Mouse (Mus musculus): ENCODE measurements around the gene Ranbp6. TPM values are rescaled to one million over a fixed set of nuclear protein-coding genes. Genes with fewer than 3 reads are reported as not detected.

Ranbp6 gene
- 43.5 and 46.6 TPM in 2 replicates for polyA plus RNA-seq (2016; fragmentation: Nextera tagmentation; extraction: Ambion mirVana)

DNA sequence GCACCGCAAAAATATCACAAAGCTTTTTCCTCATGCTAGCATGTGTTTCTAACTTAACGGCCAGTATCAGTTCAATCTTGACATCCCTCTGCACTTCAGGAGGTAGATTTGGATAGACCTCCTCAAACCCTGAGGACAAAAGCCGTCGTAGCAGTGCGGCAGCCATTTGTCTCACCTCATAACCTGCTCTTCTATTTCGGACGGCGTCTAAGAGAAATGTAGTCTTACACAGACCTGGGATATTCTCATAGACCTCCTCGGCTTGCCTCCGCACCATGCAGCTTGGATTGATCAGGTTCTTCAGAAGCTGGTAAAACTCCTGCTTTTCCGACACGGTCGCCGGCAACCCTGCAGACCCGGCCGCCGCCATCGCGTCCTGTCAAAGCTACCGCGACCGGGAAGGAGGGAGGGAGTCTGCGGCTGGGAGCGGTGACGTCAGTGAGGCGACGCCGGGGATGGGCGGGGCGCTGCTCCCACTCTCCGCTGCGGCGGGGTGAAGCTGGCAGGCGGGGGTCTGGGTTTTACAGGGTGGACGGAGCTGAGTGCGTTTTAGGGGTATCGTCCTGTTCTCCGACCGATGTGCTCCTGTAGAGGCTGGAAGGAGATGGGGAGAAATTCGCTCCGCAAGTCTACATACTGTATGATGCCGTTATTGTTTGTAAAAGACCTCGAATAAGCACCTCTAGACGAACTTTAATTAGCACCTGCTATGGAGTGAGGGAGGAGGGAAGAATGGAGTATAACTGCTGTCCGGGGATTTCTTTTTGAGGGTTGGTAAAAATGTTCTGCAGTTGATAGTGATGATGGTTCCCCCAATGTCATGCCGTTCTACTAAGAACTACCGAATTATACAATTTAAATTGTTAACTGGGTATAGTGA is at the start of gene Ranbp6:
TSS of gene Ranbp6 (minus strand) at position 394 of the 880 bp plus-strand sequence.
- peak within 1 kb of the TSS; percentile 54 for H3K27ac ChIP-seq (replicated peaks)
- peak within 1 kb of the TSS; percentile 67 for H3K4me2 ChIP-seq (replicated peaks)
- no peaks in the 10 kb centered on the region for H3K9me3 ChIP-seq
- H3K4me1 ChIP-seq = peaks cover 33% of the 10 kb centered on the region
- H3K27me3 ChIP-seq = no peaks in the 10 kb centered on the region
- H3K4me3 ChIP-seq = peak within 1 kb of the TSS; percentile 83
- H3K36me3 ChIP-seq = peaks cover 26% of the 10 kb centered on the region
- peak within 1 kb of the TSS; percentile 78 for H3K9ac ChIP-seq (replicated peaks)
- WGBS = 1% methylated on average over 47 of the region's 47 CpGs
- ATAC-seq (ENCODE audit: low FRiP score, low read depth) = peak; percentile 96

DNA sequence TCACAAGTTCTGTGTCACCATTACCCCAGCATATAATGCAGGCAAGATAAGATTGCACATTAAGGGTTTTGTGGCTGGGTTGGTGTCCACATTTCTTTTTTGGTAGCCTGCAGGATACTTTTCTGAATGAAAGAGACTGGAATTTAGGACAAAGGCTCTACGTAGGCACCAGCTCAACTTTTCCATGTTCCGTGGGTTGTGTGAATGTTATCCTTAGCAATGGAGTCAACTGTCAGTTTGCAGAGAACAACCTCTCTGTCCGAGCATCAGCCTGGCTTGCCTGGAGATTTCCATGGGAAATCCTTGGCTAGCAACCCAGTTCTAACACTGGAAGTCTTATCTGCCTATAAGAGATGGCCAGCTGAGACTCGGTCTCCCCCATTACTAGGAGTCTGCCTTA is 48.0 kb upstream of the Ranbp6 start:
- no peak overlapping the region for H3K9ac ChIP-seq (replicated peaks)
- H3K4me2 ChIP-seq (replicated peaks) = no peak overlapping the region
- H3K27me3 ChIP-seq = no peaks in the 10 kb centered on the region
- no peak overlapping the region for H3K27ac ChIP-seq (replicated peaks)
- ATAC-seq (ENCODE audit: low FRiP score, low read depth) = no peak
- H3K36me3 ChIP-seq = no peaks in the 10 kb centered on the region
- no peak overlapping the region for H3K4me3 ChIP-seq
- no peaks in the 10 kb centered on the region; the same call in 1 of the 2 replicates for H3K4me1 ChIP-seq
- WGBS = 88% methylated on average over 4 of the region's 4 CpGs
- no peaks in the 10 kb centered on the region for H3K9me3 ChIP-seq

DNA sequence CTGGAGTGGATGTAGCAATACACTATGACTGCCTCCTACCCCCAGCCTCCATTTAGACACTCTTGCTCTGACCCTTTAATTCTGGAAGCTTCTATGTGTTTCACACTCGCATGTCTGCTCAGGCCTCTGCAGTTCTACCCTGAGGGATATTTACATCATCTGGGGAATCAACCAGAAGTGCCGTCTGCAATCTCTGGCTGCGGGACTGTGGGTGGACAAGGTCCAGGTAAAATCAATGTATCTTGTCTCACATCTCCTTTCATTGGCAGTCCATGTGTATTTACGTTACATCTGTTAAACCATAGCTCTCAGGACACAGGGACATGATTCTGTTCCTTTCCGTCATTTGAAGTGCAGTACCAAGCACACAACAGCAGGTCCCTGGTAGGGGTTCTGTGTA is 44.5 kb upstream of the Ranbp6 start:
- no peak for ATAC-seq (ENCODE audit: low FRiP score, low read depth)
- no peaks in the 10 kb centered on the region for H3K36me3 ChIP-seq
- H3K4me1 ChIP-seq = no peaks in the 10 kb centered on the region
- no peak overlapping the region for H3K9ac ChIP-seq (replicated peaks)
- no peak overlapping the region for H3K4me3 ChIP-seq
- H3K9me3 ChIP-seq = no peaks in the 10 kb centered on the region
- 94% methylated on average over 5 of the region's 5 CpGs for WGBS
- H3K27ac ChIP-seq (replicated peaks) = no peak overlapping the region
- no peaks in the 10 kb centered on the region for H3K27me3 ChIP-seq
- H3K4me2 ChIP-seq (replicated peaks) = no peak overlapping the region

DNA sequence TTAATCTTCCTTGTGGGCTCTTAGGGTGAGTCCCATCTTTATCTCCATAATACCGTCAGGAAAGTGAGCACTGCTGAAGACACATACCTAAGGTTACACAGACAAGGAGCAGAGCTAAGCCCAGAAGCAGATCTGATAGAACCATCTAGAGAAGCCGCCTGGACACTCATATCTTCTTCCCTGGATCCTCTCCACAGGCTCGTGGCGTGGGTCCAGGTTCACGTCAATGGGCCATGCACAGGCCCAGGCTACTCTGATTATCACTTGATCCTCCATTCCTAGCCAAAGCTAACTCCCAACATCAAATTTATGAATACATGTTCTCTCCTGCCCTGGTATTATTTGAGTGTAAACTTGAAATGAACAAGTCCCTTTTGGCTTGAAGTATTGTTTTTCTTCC is 40.9 kb upstream of the Ranbp6 start:
- H3K27ac ChIP-seq (replicated peaks) = no peak overlapping the region
- no peak for ATAC-seq (ENCODE audit: low FRiP score, low read depth)
- H3K36me3 ChIP-seq = no peaks in the 10 kb centered on the region
- H3K4me3 ChIP-seq = no peak overlapping the region
- 93% methylated on average over 5 of the region's 5 CpGs for WGBS
- H3K4me1 ChIP-seq = no peaks in the 10 kb centered on the region
- no peak overlapping the region for H3K4me2 ChIP-seq (replicated peaks)
- no peaks in the 10 kb centered on the region for H3K27me3 ChIP-seq
- no peak overlapping the region for H3K9ac ChIP-seq (replicated peaks)
- H3K9me3 ChIP-seq = no peaks in the 10 kb centered on the region

DNA sequence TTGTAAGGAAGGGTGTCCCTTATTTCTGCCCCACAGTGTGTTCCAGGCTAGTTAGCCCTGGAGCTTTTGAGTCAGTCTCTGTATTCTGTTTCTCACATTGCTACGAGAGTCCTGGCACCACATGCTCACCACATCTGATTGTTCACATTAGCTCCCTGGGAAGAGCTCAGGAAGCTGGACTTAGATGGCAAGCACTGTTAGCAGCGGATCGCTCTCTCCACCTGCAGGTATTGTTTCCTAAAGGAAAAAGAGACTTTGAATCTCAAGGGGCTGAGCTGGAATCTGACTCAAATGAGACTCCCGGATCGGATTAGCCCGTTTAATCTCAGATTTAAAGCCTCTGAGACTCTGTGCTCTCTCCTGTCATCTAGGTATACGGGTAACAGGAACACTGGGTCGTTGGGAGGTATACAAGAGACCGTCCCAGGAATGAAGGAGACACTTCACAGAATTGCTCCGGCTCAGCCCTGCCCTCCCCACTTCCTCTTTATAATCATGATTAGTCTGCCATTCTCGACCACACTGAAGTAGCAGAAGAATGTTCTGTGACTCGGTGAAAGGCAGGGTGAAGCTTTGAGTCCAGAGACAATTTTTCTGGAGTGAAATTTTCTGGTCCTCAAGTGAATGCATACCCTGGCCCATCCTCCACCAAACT is 38.4 kb upstream of the Ranbp6 start:
- H3K4me1 ChIP-seq = no peaks in the 10 kb centered on the region
- H3K36me3 ChIP-seq = no peaks in the 10 kb centered on the region
- no peak overlapping the region for H3K4me2 ChIP-seq (replicated peaks)
- H3K9me3 ChIP-seq = no peaks in the 10 kb centered on the region
- no peak overlapping the region for H3K4me3 ChIP-seq
- 39% methylated on average over 12 of the region's 12 CpGs for WGBS
- no peak overlapping the region for H3K9ac ChIP-seq (replicated peaks)
- H3K27me3 ChIP-seq = no peaks in the 10 kb centered on the region
- H3K27ac ChIP-seq (replicated peaks) = no peak overlapping the region
- no peak for ATAC-seq (ENCODE audit: low FRiP score, low read depth)

DNA sequence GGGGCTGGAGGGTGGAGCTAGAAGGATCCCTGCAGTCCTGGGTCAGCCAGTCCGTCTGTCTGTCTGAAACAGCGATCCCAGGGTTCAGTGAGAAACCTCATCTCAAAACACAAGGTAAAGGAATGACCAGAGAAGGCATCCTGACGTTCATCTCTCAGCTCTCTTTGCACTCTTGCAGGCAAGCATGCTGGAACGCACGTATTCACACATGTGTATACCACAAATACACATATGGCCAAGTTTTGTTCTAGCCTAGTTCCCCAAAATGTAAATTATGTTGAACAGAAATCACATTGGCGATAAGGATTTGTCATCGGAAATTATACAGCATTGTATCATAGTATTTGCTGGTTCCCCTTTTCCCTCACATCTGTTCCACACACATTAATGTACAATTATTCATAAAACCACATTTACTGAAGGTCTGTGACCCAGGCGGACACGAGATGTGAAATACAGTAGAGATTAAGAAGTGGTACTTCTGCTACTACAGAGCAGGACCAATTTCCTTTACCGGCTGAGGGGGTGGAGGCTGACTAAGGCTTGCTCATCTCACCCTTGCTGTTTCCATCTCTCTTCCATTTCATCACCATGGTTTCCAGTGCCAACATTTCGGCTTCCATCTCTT is 37.3 kb upstream of the Ranbp6 start:
- Histone ChIP-seq H3K27ac (replicated peaks) (no peak overlapping the region), H3K4me1 (no peaks in the 10 kb centered on the region), H3K36me3 (no peaks in the 10 kb centered on the region), H3K4me2 (replicated peaks) (no peak overlapping the region), H3K9me3 (no peaks in the 10 kb centered on the region), H3K27me3 (no peaks in the 10 kb centered on the region), H3K4me3 (no peak overlapping the region), H3K9ac (replicated peaks) (no peak overlapping the region)
- no peak for ATAC-seq (ENCODE audit: low FRiP score, low read depth)
- 85% methylated on average over 11 of the region's 11 CpGs for WGBS

DNA sequence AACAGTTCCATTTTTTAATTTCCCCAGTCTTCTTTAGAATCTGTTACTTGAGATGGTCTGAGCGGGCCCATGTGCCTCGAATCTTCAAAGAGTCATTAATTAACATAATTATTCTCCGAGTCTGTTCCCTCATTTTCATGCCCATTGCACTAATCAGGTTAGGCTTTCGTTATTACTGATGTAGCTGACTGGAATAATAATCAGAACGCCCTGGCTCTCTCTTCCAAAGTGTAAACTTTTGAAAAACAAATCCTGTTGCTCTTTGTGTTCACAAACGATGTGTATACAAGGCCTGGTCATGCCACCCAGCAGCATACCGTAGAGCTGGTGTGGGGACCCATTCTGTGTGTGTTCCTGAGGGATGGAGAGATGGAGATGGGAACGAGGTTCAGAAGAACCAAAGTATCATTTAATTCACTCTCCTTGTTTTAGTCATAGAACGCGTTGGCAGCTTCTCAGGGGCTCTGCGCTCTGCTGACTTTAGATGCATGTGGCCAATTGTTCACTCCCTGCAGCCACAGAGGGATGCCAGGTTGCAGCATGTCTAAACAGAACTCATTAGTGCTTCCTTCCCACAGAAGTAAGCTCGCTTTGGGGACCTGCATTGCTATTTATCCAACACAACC is 31.4 kb upstream of the Ranbp6 start:
- peak; percentile 63; the same call in 1 of the 2 replicates for ATAC-seq (ENCODE audit: low FRiP score, low read depth)
- Histone ChIP-seq H3K27me3 (no peaks in the 10 kb centered on the region), H3K9ac (replicated peaks) (no peak overlapping the region), H3K4me2 (replicated peaks) (no peak overlapping the region), H3K27ac (replicated peaks) (peak overlapping the region; percentile 50; the same call in 1 of the 2 replicates), H3K36me3 (no peaks in the 10 kb centered on the region), H3K4me3 (no peak overlapping the region), H3K4me1 (peaks cover 16% of the 10 kb centered on the region), H3K9me3 (no peaks in the 10 kb centered on the region)
- WGBS = 37% methylated on average over 12 of the region's 12 CpGs

DNA sequence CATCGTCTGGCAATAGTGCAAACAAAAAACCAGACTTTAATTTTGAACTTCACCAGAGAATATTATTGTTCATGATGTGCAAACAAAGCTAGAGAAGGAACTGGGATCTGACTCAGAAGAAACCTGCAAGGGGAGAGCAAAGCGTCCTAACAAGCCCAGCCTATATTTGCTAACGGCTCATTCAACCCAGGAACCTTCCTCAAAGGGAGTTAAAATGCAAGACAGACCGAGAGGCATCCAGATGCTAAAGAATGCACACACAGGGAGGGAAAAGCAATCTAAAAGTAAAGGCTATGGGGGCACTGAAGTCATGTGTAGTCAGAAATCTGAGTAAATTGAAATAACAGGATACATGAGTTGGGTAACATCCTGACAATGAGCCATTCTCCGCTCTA is 30.9 kb upstream of the Ranbp6 start:
- no peak overlapping the region for H3K4me3 ChIP-seq
- WGBS = 37% methylated on average over 5 of the region's 5 CpGs
- no peak overlapping the region for H3K9ac ChIP-seq (replicated peaks)
- H3K27me3 ChIP-seq = no peaks in the 10 kb centered on the region
- ATAC-seq (ENCODE audit: low FRiP score, low read depth) = no peak
- 0 out of 2 replicates have a peak overlapping the region, but pooled peaks have one; percentile 50 for H3K27ac ChIP-seq (replicated peaks)
- H3K4me1 ChIP-seq = peaks cover 16% of the 10 kb centered on the region
- no peaks in the 10 kb centered on the region for H3K9me3 ChIP-seq
- no peaks in the 10 kb centered on the region for H3K36me3 ChIP-seq
- H3K4me2 ChIP-seq (replicated peaks) = no peak overlapping the region

DNA sequence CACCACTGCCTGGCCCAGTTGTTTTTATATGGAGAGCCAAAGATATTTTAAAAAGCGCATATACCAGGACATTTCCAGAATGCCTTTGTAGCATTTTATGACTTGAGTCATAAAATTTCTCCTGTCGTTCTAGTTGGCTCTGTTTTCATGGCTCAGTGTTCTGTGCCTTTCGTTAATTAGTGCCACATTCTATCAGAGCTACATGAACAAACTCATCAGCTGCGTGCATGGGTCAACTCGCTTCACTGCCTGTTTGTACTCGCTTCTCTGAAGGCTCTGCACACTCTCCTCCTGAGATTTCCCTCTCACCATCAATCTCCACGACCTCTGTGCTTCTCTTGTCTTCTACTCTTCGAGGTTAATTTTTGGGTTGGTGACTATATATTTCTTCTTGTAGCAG is 30.2 kb upstream of the Ranbp6 start:
- ATAC-seq (ENCODE audit: low FRiP score, low read depth) = no peak
- Histone ChIP-seq H3K9ac (replicated peaks) (no peak overlapping the region), H3K4me2 (replicated peaks) (no peak overlapping the region), H3K27ac (replicated peaks) (0 out of 2 replicates have a peak overlapping the region, but pooled peaks have one; percentile 50), H3K36me3 (no peaks in the 10 kb centered on the region), H3K4me1 (peaks cover 16% of the 10 kb centered on the region), H3K27me3 (no peaks in the 10 kb centered on the region), H3K9me3 (no peaks in the 10 kb centered on the region), H3K4me3 (no peak overlapping the region)
- WGBS = 85% methylated on average over 8 of the region's 8 CpGs

DNA sequence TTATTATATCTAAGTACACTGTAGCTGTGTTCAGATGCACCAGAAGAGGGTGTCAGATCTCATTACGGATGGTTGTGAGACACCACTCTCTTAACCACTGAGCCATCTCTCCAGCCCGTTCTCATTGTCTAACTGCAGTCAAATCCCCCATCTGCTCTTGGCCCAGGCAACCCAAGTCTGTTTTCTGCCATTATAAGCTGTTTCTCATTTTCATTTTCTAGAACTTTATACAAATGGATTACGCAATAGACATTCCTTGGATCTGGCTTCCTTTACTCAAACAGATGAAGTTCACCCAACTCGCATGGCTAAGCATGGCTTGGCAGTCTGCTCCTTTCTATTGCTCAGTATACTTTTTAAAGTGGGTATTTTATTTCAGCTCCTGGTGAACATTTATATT is 27.9 kb upstream of the Ranbp6 start:
- H3K9me3 ChIP-seq = no peaks in the 10 kb centered on the region
- H3K27me3 ChIP-seq = no peaks in the 10 kb centered on the region
- no peak overlapping the region for H3K27ac ChIP-seq (replicated peaks)
- no peak overlapping the region for H3K4me2 ChIP-seq (replicated peaks)
- ATAC-seq (ENCODE audit: low FRiP score, low read depth) = no peak
- no peak overlapping the region for H3K4me3 ChIP-seq
- no peaks in the 10 kb centered on the region for H3K36me3 ChIP-seq
- no peak overlapping the region for H3K9ac ChIP-seq (replicated peaks)
- WGBS = 91% methylated on average over 4 of the region's 4 CpGs
- peaks cover 16% of the 10 kb centered on the region for H3K4me1 ChIP-seq

DNA sequence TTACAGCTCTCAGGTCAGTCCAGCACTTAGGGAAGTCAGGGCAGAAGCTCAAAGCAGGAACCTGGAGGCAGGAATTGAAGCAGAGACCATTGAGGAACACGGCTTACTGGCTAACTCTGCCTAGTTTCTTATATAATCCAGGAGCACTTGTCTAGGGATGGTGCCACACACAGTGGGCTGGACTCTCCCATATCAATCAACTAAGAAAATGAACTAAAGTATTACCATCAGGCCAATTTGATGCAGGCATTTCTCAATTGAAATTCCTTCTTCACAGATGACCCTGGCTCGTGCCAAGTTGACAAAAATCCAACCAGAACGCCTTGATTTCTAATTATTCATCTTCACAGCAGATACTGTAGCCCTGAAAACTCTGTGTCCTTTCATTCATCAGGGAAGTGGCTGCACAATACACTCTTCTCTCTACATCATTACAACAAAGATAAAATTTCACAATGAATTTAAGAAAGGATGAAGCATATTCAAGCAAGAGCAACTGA is 25.9 kb upstream of the Ranbp6 start:
- peaks cover 7% of the 10 kb centered on the region; the same call in 1 of the 2 replicates for H3K4me1 ChIP-seq
- H3K36me3 ChIP-seq = no peaks in the 10 kb centered on the region
- no peak overlapping the region for H3K4me3 ChIP-seq
- H3K9ac ChIP-seq (replicated peaks) = no peak overlapping the region
- H3K4me2 ChIP-seq (replicated peaks) = no peak overlapping the region
- 83% methylated on average over 3 of the region's 3 CpGs for WGBS
- H3K27ac ChIP-seq (replicated peaks) = no peak overlapping the region
- no peaks in the 10 kb centered on the region for H3K9me3 ChIP-seq
- H3K27me3 ChIP-seq = no peaks in the 10 kb centered on the region
- ATAC-seq (ENCODE audit: low FRiP score, low read depth) = no peak

All from midbrain, embryonic 12.5 days (tissue).